Mouse (Mus musculus) kidney, adult 2 months (tissue): Measurements from ENCODE around the gene Slc1a4.

Source experiments
- CTCF ChIP-seq: fragments of 200-500 bp; conservative IDR thresholded peaks from 2 replicates; pipeline ENCODE4 v1.5.1; 2011; ENCODE audit warnings: low read depth, mild to moderate bottlenecking, control low read depth, low read length, moderate library complexity, mixed read lengths; ENCODE audit not compliant: insufficient read depth, insufficient read length
- POLR2A ChIP-seq: fragments of 200-500 bp; IDR thresholded peaks from one replicate; pipeline ENCODE4 v1.6.1; 2011; ENCODE audit warnings: low read depth, low read length, control low read depth

- TF ChIP-seq CTCF: no peak
- no peak for TF ChIP-seq POLR2A
These were observed 49.8 kb downstream of the Slc1a4 start for GRCm38 (mm10) chr11:20282601-20283219.
